Mouse (Mus musculus) hindbrain, embryonic 13.5 days (tissue): ENCODE data around the gene Plcb4. TPM values are rescaled to one million over a fixed set of nuclear protein-coding genes. Genes with fewer than 3 reads are reported as not detected.

ENCODE experiments used
- ATAC-seq: fragments of 200-750 bp; cut with Nextera tagmentation; 2 replicates; pipeline ENCODE4 v1.8.0; 2017; ENCODE audit warnings: moderate TSS enrichment; ENCODE audit not compliant: low FRiP score
- H3K27ac ChIP-seq: fragments of 300-500 bp; sonication (generic); 2 replicates; pipeline ENCODE4 v1.5.1; 2015; ENCODE audit warnings: inconsistent platforms, mild to moderate bottlenecking, moderate library complexity
- H3K27me3 ChIP-seq: fragments of 300-500 bp; sonication (generic); 2 replicates; pipeline ENCODE4 v1.6.1; 2015; ENCODE audit warnings: mild to moderate bottlenecking, inconsistent platforms
- H3K36me3 ChIP-seq: fragments of 300-500 bp; sonication (generic); 2 replicates; pipeline ENCODE4 v1.6.1; 2015; ENCODE audit warnings: mild to moderate bottlenecking, inconsistent platforms
- H3K4me1 ChIP-seq: fragments of 300-500 bp; sonication (generic); replicated peaks from 2 replicates; pipeline ENCODE4 v1.6.1; 2015; ENCODE audit warnings: inconsistent platforms
- H3K4me2 ChIP-seq: fragments of 300-500 bp; sonication (generic); 2 replicates; pipeline ENCODE4 v1.6.1; 2015; ENCODE audit warnings: inconsistent platforms, mild to moderate bottlenecking, moderate library complexity
- H3K4me3 ChIP-seq: fragments of 300-500 bp; sonication (generic); 2 replicates; pipeline ENCODE4 v1.5.1; 2015; ENCODE audit warnings: mild to moderate bottlenecking, inconsistent platforms
- H3K9ac ChIP-seq: fragments of 300-500 bp; sonication (generic); 2 replicates; pipeline ENCODE4 v1.6.1; 2015; ENCODE audit warnings: mild to moderate bottlenecking, inconsistent platforms
- H3K9me3 ChIP-seq: fragments of 300-500 bp; sonication (generic); 2 replicates; pipeline ENCODE4 v1.6.1; 2016; ENCODE audit warnings: inconsistent platforms
- WGBS: fragments of 180-500 bp; shearing (Covaris S2); methylation state at CpG from one replicate; pipeline ENCODE4 v1.1.7; 2015; 5-methylcytosine and 5-hydroxymethylcytosine counted together
- polyA plus RNA-seq: library from polyadenylated mRNA; unstranded; fragments of >200 nt; fragmentation: Nextera tagmentation; extraction: Ambion mirVana; gene quantifications from 2 replicates; pipeline ENCODE4 v1.2.1, GENCODE M21; 2015

Plcb4 gene
- polyA plus RNA-seq, 1 experiment from 2014 or later = 49.7 TPM

GRCm38 (mm10) chr2:135856826-135857225, 198.0 kb downstream of the Plcb4 start:
- Histone ChIP-seq H3K4me3 (no peak overlapping the region), H3K27me3 (no peaks in the 10 kb centered on the region), H3K9ac (no peak overlapping the region), H3K36me3 (no peaks in the 10 kb centered on the region), H3K4me1 (peaks cover 9% of the 10 kb centered on the region; the same call in 1 of the 2 replicates), H3K9me3 (no peaks in the 10 kb centered on the region), H3K4me2 (no peak overlapping the region), H3K27ac (no peak overlapping the region)
- ATAC-seq = no peak
- 94% methylated on average over 2 of the region's 2 CpGs for WGBS

- no peaks in the 10 kb centered on the region for H3K27me3 ChIP-seq
- H3K9ac ChIP-seq = no peak overlapping the region
- no peak overlapping the region for H3K27ac ChIP-seq
- no peaks in the 10 kb centered on the region for H3K36me3 ChIP-seq
- 95% methylated on average over 8 of the region's 8 CpGs for WGBS
- no peaks in the 10 kb centered on the region for H3K9me3 ChIP-seq
- ATAC-seq = no peak
- no peak overlapping the region for H3K4me2 ChIP-seq
- peaks cover 8% of the 10 kb centered on the region; the same call in 1 of the 2 replicates for H3K4me1 ChIP-seq
- no peak overlapping the region for H3K4me3 ChIP-seq
Observed at GRCm38 (mm10) chr2:135861531-135862488, 203.0 kb downstream of the Plcb4 start.

GRCm38 (mm10) chr2:135862489-135863390, 203.9 kb downstream of the Plcb4 start:
- no peak for ATAC-seq
- Histone ChIP-seq H3K4me3 (no peak overlapping the region), H3K27me3 (no peaks in the 10 kb centered on the region), H3K9ac (no peak overlapping the region), H3K27ac (no peak overlapping the region), H3K9me3 (no peaks in the 10 kb centered on the region), H3K4me2 (no peak overlapping the region), H3K36me3 (no peaks in the 10 kb centered on the region), H3K4me1 (0 out of 2 replicates have a peak, but pooled peaks cover 9% of the 10 kb centered on the region)
- 84% methylated on average over 5 of the region's 5 CpGs for WGBS

- ATAC-seq = no peak
- H3K4me3 ChIP-seq = no peak overlapping the region
- H3K4me1 ChIP-seq = 0 out of 2 replicates have a peak, but pooled peaks cover 9% of the 10 kb centered on the region
- 72% methylated on average over 4 of the region's 4 CpGs for WGBS
- H3K9me3 ChIP-seq = no peaks in the 10 kb centered on the region
- H3K36me3 ChIP-seq = no peaks in the 10 kb centered on the region
- no peak overlapping the region for H3K4me2 ChIP-seq
- no peak overlapping the region for H3K9ac ChIP-seq
- no peaks in the 10 kb centered on the region for H3K27me3 ChIP-seq
- no peak overlapping the region for H3K27ac ChIP-seq
Observed at GRCm38 (mm10) chr2:135863391-135864076, 204.7 kb downstream of the Plcb4 start.

- H3K9me3 ChIP-seq = no peaks in the 10 kb centered on the region
- H3K36me3 ChIP-seq = no peaks in the 10 kb centered on the region
- 0 out of 2 replicates have a peak, but pooled peaks cover 9% of the 10 kb centered on the region for H3K4me1 ChIP-seq
- WGBS = 58% methylated on average over 9 of the region's 9 CpGs
- H3K4me3 ChIP-seq = no peak overlapping the region
- H3K27me3 ChIP-seq = no peaks in the 10 kb centered on the region
- no peak overlapping the region; the same call in 1 of the 2 replicates for H3K27ac ChIP-seq
- peak; percentile 39; the same call in 1 of the 2 replicates for ATAC-seq
- H3K4me2 ChIP-seq = no peak overlapping the region
- H3K9ac ChIP-seq = no peak overlapping the region
Observed at GRCm38 (mm10) chr2:135866421-135866820, 207.6 kb downstream of the Plcb4 start.

DNA sequence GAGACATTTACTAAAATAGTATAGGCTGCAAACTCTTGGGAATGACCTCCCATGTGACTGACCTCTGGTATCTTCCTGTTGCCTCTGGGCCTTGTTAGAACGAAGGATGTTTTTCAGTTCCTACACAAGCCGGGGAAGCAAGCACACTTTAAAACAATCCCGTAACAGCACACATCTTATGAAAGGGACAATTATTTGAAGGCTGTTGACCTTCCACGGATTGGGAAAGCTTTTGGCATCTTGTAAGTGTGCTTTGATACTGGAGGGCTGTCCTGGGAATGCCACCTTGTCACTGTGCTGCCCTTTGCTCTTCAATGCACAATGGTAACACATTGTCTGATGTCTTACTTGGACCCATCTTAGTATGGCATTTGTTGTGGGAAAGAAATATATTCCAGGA, 208.0 kb downstream of the Plcb4 start:
- ATAC-seq = no peak
- no peak overlapping the region for H3K27ac ChIP-seq
- WGBS = 65% methylated on average over 4 of the region's 4 CpGs
- no peaks in the 10 kb centered on the region for H3K9me3 ChIP-seq
- H3K4me2 ChIP-seq = no peak overlapping the region
- H3K27me3 ChIP-seq = no peaks in the 10 kb centered on the region
- H3K9ac ChIP-seq = no peak overlapping the region
- H3K36me3 ChIP-seq = no peaks in the 10 kb centered on the region
- 0 out of 2 replicates have a peak, but pooled peaks cover 9% of the 10 kb centered on the region for H3K4me1 ChIP-seq
- no peak overlapping the region for H3K4me3 ChIP-seq

DNA sequence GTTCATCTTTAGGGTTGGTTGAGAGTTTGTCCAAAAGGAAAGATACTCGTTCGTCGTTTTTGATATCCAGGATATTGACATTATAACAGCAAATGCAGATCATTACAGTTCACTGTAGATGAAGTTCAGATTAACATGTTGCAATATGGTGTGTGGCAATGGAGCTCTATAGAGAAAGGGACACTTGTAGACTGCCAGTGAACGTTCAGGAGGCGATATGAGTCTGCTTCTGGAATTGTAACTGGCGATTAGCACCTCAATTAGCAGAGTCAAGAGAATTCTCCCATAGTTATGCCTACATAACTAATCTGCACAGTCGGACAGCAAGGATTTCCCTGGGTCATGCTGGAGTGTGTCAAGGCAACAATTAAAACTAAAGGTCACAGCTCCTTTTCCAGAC, 210.8 kb downstream of the Plcb4 start:
- WGBS = 91% methylated on average over 7 of the region's 7 CpGs
- Histone ChIP-seq H3K27me3 (no peaks in the 10 kb centered on the region), H3K9me3 (no peaks in the 10 kb centered on the region), H3K4me2 (no peak overlapping the region), H3K27ac (no peak overlapping the region), H3K4me1 (0 out of 2 replicates have a peak, but pooled peaks cover 9% of the 10 kb centered on the region), H3K4me3 (no peak overlapping the region), H3K36me3 (no peaks in the 10 kb centered on the region), H3K9ac (no peak overlapping the region)
- ATAC-seq = no peak

- no peaks in the 10 kb centered on the region for H3K4me1 ChIP-seq
- no peaks in the 10 kb centered on the region for H3K9me3 ChIP-seq
- H3K4me3 ChIP-seq = no peak overlapping the region
- H3K36me3 ChIP-seq = no peaks in the 10 kb centered on the region
- WGBS = 79% methylated on average over 9 of the region's 9 CpGs
- H3K27me3 ChIP-seq = no peaks in the 10 kb centered on the region
- H3K27ac ChIP-seq = no peak overlapping the region
- no peak overlapping the region for H3K9ac ChIP-seq
- H3K4me2 ChIP-seq = no peak overlapping the region
- no peak for ATAC-seq
Observed at GRCm38 (mm10) chr2:135873146-135873545, 214.3 kb downstream of the Plcb4 start.

DNA sequence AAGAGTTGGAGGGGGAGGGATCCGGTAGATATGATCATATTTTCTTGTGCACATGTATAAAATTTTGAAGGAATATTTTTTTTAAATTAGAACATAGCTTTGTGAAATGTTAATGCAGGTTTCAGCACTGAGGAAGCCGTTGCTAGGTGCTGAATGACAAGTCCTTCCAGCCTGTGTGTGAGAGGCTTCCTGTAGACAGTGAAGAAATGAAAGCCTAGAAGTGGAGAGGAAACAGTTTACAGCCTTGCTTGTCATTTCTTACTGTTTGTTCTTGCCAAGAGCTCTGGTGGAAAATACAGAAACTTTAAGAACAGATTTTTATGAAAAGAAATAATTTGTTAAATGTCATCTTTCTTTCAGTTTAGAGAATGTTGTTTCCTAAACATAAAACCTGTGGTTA, 214.9 kb downstream of the Plcb4 start:
- no peak overlapping the region for H3K27ac ChIP-seq
- 77% methylated on average over 2 of the region's 2 CpGs for WGBS

DNA sequence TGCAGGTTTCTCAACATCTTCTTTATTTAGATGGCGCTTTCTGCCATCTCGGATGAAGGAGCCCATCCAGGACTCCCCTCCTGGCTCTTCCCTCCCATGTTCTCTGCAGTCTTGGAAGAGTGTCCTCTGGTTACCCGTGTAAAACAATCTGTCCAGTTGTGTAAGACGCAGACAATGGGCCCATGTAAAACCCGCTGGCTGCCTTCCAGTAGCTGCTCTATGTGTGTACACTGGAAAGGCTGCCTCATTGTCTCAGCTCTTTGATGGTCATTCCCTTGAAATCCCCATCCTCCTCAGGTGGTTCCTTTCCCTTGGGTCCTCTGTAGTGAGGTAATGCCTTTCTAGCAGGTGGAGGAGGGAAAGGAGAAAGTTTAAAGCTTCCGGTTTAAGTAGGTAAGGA, 216.7 kb downstream of the Plcb4 start:
- ATAC-seq = no peak
- Histone ChIP-seq H3K36me3 (no peaks in the 10 kb centered on the region), H3K9ac (no peak overlapping the region), H3K4me2 (no peak overlapping the region), H3K27me3 (no peaks in the 10 kb centered on the region), H3K9me3 (no peaks in the 10 kb centered on the region), H3K4me3 (no peak overlapping the region), H3K27ac (no peak overlapping the region), H3K4me1 (peaks cover 6% of the 10 kb centered on the region; the same call in 1 of the 2 replicates)
- WGBS = 86% methylated on average over 6 of the region's 6 CpGs

More for the DNA sequence above, 214.9 kb downstream of the Plcb4 start:
- no peaks in the 10 kb centered on the region for H3K4me1 ChIP-seq
- no peaks in the 10 kb centered on the region for H3K9me3 ChIP-seq
- no peaks in the 10 kb centered on the region for H3K27me3 ChIP-seq
- no peaks in the 10 kb centered on the region for H3K36me3 ChIP-seq
- H3K9ac ChIP-seq = no peak overlapping the region
- ATAC-seq = no peak
- no peak overlapping the region for H3K4me2 ChIP-seq
- H3K4me3 ChIP-seq = no peak overlapping the region

- H3K9me3 ChIP-seq = no peaks in the 10 kb centered on the region
Observed at GRCm38 (mm10) chr2:135879356-135879755, 220.5 kb downstream of the Plcb4 start.

More at GRCm38 (mm10) chr2:135879356-135879755, 220.5 kb downstream of the Plcb4 start:
- Histone ChIP-seq H3K27ac (no peak overlapping the region), H3K27me3 (no peaks in the 10 kb centered on the region), H3K4me3 (no peak overlapping the region), H3K4me1 (peaks cover 9% of the 10 kb centered on the region; the same call in 1 of the 2 replicates), H3K9ac (no peak overlapping the region), H3K36me3 (no peaks in the 10 kb centered on the region), H3K4me2 (no peak overlapping the region)
- no peak for ATAC-seq
- 93% methylated on average over 7 of the region's 7 CpGs for WGBS
